Mouse (Mus musculus) limb, embryonic 11.5 days (tissue): ENCODE measurements around the gene Plekho1. TPM values are rescaled to one million over a fixed set of nuclear protein-coding genes. Genes with fewer than 3 reads are reported as not detected.
"Not testable (repeated sequence)": the region's sequence is repeated elsewhere in the genome, so short reads cannot be mapped to it uniquely, and the experiment has no call there.

Experiments used
- ATAC-seq: fragments of 200-750 bp; cut with Nextera tagmentation; 2 replicates; pipeline ENCODE4 v1.8.0; 2017; ENCODE audit warnings: low read depth; ENCODE audit not compliant: insufficient number of reproducible peaks, low FRiP score, low TSS enrichment
- DNase-seq: peaks from one replicate; pipeline ENCODE4 v3.0.0-alpha.2; 2015; ENCODE audit warnings: low spot score
- H3K27ac ChIP-seq: fragments of 300-500 bp; sonication (generic); replicated peaks from 2 replicates; pipeline ENCODE4 v1.5.1; 2014; ENCODE audit warnings: low read depth, mild to moderate bottlenecking, low read length
- H3K27me3 ChIP-seq: fragments of 300-500 bp; sonication (generic); 2 replicates; pipeline ENCODE4 v1.6.1; 2014; ENCODE audit warnings: mild to moderate bottlenecking, low read length, mixed read lengths; ENCODE audit not compliant: control insufficient read depth, insufficient read depth
- H3K36me3 ChIP-seq: fragments of 300-500 bp; sonication (generic); 2 replicates; pipeline ENCODE4 v1.6.1; 2014; ENCODE audit warnings: mild to moderate bottlenecking, low read length, moderate library complexity, mixed read lengths; ENCODE audit not compliant: control insufficient read depth, insufficient read depth
- H3K4me1 ChIP-seq: fragments of 300-500 bp; sonication (generic); 2 replicates; pipeline ENCODE4 v1.6.1; 2014; ENCODE audit warnings: low read length, mixed read lengths; ENCODE audit not compliant: control insufficient read depth, insufficient read depth
- H3K4me2 ChIP-seq: fragments of 300-500 bp; sonication (generic); 2 replicates; pipeline ENCODE4 v1.6.1; 2014; ENCODE audit warnings: low read depth, mild to moderate bottlenecking, moderate library complexity; ENCODE audit not compliant: severe bottlenecking
- H3K4me3 ChIP-seq: fragments of 300-500 bp; sonication (generic); 2 replicates; pipeline ENCODE4 v1.5.1; 2014; ENCODE audit warnings: low read depth, low read length
- H3K9ac ChIP-seq: fragments of 300-500 bp; sonication (generic); 2 replicates; pipeline ENCODE4 v1.6.1; 2014; ENCODE audit warnings: mild to moderate bottlenecking, low read length
- H3K9me3 ChIP-seq: fragments of 300-500 bp; sonication (generic); 2 replicates; pipeline ENCODE4 v1.6.1; 2016; ENCODE audit warnings: low read length; ENCODE audit not compliant: control insufficient read depth
- WGBS: fragments of 180-500 bp; shearing (Covaris S2); extraction: QIAGEN DNeasy Blood & Tissue Kit; methylation state at CpG from one replicate; pipeline ENCODE4 v1.1.7; 2014; 5-methylcytosine and 5-hydroxymethylcytosine counted together
- polyA plus RNA-seq: library from polyadenylated mRNA; unstranded; fragments of >200 nt; fragmentation: Nextera tagmentation; extraction: Ambion mirVana; gene quantifications from 2 replicates; pipeline ENCODE4 v1.2.1, GENCODE M21; 2014

Gene Plekho1
- polyA plus RNA-seq, 1 experiment from 2014 or later, result 82.7 TPM

GRCm38 (mm10) chr3:95970661-95971060 is 25.1 kb downstream of the Plekho1 start:
- not testable (repeated sequence) for H3K9me3 ChIP-seq, H3K4me3 ChIP-seq, H3K27ac ChIP-seq, ATAC-seq, H3K9ac ChIP-seq, H3K36me3 ChIP-seq, H3K4me1 ChIP-seq, H3K4me2 ChIP-seq, DNase-seq, H3K27me3 ChIP-seq
- 50% methylated on average over 6 of the region's 7 CpGs for WGBS

GRCm38 (mm10) chr3:95969277-95969676 is 26.5 kb downstream of the Plekho1 start:
- Histone ChIP-seq H3K4me2 (no peak overlapping the region), H3K4me1 (0 out of 2 replicates have a peak, but pooled peaks cover 2% of the 10 kb centered on the region), H3K27me3 (no peaks in the 10 kb centered on the region), H3K9ac (no peak overlapping the region), H3K4me3 (no peak overlapping the region), H3K27ac (no peak overlapping the region), H3K36me3 (no peaks in the 10 kb centered on the region), H3K9me3 (no peaks in the 10 kb centered on the region)
- no peak for ATAC-seq
- DNase-seq, result no peak
- 82% methylated on average over 1 of the region's 1 CpGs for WGBS

- WGBS, result 9% methylated on average over 7 of the region's 7 CpGs
- no peak for ATAC-seq
- no peak overlapping the region for H3K9ac ChIP-seq
- no peak overlapping the region for H3K4me3 ChIP-seq
- H3K9me3 ChIP-seq, result no peaks in the 10 kb centered on the region
- H3K4me1 ChIP-seq, result 0 out of 2 replicates have a peak, but pooled peaks cover 2% of the 10 kb centered on the region
- no peaks in the 10 kb centered on the region for H3K36me3 ChIP-seq
- H3K27ac ChIP-seq, result no peak overlapping the region
- no peaks in the 10 kb centered on the region for H3K27me3 ChIP-seq
- peak; percentile 49 for DNase-seq
- H3K4me2 ChIP-seq, result peak overlapping the region; percentile 22; the same call in 1 of the 2 replicates
These were observed 30.0 kb downstream of the Plekho1 start for GRCm38 (mm10) chr3:95965518-95966451.

GRCm38 (mm10) chr3:95963681-95964080 is 32.1 kb downstream of the Plekho1 start:
- H3K36me3 ChIP-seq, result no peaks in the 10 kb centered on the region
- no peak overlapping the region for H3K4me2 ChIP-seq
- 40% methylated on average over 4 of the region's 4 CpGs for WGBS
- no peak overlapping the region for H3K4me3 ChIP-seq
- no peak for ATAC-seq
- H3K27ac ChIP-seq, result no peak overlapping the region
- H3K4me1 ChIP-seq, result 0 out of 2 replicates have a peak, but pooled peaks cover 2% of the 10 kb centered on the region
- H3K27me3 ChIP-seq, result no peaks in the 10 kb centered on the region
- H3K9me3 ChIP-seq, result no peaks in the 10 kb centered on the region
- DNase-seq, result peak; percentile 44
- no peak overlapping the region for H3K9ac ChIP-seq

DNA sequence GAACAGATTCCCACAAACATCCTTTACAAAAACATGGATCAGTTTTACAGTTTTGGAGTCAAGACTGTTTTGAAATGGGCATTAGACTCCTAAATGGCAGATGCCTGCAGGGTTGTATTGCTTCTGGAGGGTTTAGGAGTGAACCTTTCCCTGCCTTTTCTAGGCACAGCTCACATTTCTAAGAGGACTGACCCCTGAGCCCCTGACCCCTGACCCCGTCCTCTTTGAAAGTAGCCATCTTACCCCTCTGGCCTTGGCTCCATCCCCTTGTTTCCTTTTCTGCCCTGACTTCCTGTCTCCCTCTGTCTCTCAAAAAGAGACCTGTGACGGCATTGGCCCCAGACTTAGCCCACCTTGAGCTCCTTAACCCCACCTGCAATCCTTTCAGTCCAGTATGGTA is 32.6 kb downstream of the Plekho1 start:
- 0 out of 2 replicates have a peak, but pooled peaks cover 2% of the 10 kb centered on the region for H3K4me1 ChIP-seq

DNA sequence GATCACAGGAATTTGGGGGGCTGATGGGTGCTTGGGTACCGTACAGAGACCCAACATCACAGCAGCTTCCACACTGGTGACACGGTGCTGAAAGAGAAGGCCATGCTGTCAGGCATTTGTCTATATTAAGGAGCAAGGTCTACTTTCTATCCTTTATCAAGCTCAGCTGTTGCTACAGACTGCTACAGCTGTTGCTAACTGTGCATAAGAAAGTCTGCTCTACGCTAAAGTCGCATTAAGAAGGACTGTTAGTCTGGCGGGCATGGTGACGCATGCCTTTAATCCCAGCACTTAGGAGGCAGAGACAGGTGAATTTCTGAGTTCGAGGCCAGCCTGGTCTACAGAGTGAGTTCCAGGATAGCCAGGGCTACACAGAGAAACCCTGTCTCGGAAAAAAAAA is 33.6 kb downstream of the Plekho1 start:
- not testable (repeated sequence) for H3K4me1 ChIP-seq, ATAC-seq, H3K9me3 ChIP-seq, H3K4me2 ChIP-seq, H3K4me3 ChIP-seq, H3K27ac ChIP-seq, H3K9ac ChIP-seq, DNase-seq, H3K36me3 ChIP-seq, H3K27me3 ChIP-seq
- WGBS, result 85% methylated on average over 8 of the region's 8 CpGs

More for the DNA sequence above, 32.6 kb downstream of the Plekho1 start:
- H3K9me3 ChIP-seq, result no peaks in the 10 kb centered on the region
- no peak for DNase-seq
- no peak overlapping the region for H3K9ac ChIP-seq
- H3K36me3 ChIP-seq, result no peaks in the 10 kb centered on the region
- no peak overlapping the region for H3K27ac ChIP-seq
- no peak overlapping the region for H3K4me2 ChIP-seq
- ATAC-seq, result no peak
- no peaks in the 10 kb centered on the region for H3K27me3 ChIP-seq
- H3K4me3 ChIP-seq, result no peak overlapping the region
- WGBS, result 35% methylated on average over 2 of the region's 2 CpGs

GRCm38 (mm10) chr3:95959807-95960206 is 36.0 kb downstream of the Plekho1 start:
- no peak for ATAC-seq

DNA sequence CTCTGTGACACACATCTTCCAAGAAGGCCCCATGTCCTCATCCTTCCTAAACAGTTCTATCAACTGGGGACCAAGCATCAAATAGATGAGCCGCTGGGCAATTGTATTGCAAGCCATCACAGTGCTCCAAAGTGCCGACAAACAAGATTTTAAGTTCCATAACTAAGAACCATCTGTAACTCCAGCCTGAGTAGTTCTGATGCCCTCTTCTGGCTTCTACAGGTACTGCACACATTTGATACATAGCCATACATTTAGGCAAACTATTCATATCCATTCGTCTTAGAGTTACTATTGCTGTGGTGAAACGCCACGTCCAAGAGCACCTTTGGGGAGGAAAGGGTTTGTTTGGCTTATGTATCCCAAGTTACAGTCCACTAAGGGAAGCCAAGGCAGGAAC is 36.7 kb downstream of the Plekho1 start:
- DNase-seq (no peak), ATAC-seq (no peak)
- Histone ChIP-seq H3K4me1 (no peaks in the 10 kb centered on the region), H3K4me3 (no peak overlapping the region), H3K9me3 (no peaks in the 10 kb centered on the region), H3K36me3 (no peaks in the 10 kb centered on the region), H3K27ac (no peak overlapping the region), H3K4me2 (no peak overlapping the region), H3K27me3 (no peaks in the 10 kb centered on the region), H3K9ac (no peak overlapping the region)
- 75% methylated on average over 5 of the region's 5 CpGs for WGBS

More at GRCm38 (mm10) chr3:95959807-95960206, 36.0 kb downstream of the Plekho1 start:
- Histone ChIP-seq H3K27ac (no peak overlapping the region), H3K36me3 (no peaks in the 10 kb centered on the region), H3K27me3 (no peaks in the 10 kb centered on the region), H3K4me2 (no peak overlapping the region), H3K4me3 (no peak overlapping the region), H3K4me1 (no peaks in the 10 kb centered on the region), H3K9ac (no peak overlapping the region), H3K9me3 (no peaks in the 10 kb centered on the region)
- 98% methylated on average over 1 of the region's 1 CpGs for WGBS
- DNase-seq, result no peak
